Mouse (Mus musculus) layer of hippocampus, adult 9-11 months (tissue): ENCODE measurements around the gene Itpr1.
A peak's percentile ranks its signal among the peaks of the same experiment; 100 is the strongest.
"Not testable (repeated sequence)": the region's sequence is repeated elsewhere in the genome, so short reads cannot be mapped to it uniquely, and the experiment has no call there.

ENCODE experiments used
- DNase-seq: peaks from one replicate; pipeline ENCODE4 v3.0.0; 2022

The Itpr1 gene

GRCm38 (mm10) chr6:108559226-108559625 lies 346.3 kb downstream of the Itpr1 start:
- DNase-seq: not testable (repeated sequence)

GRCm38 (mm10) chr6:108562971-108563370 lies 350.1 kb downstream of the Itpr1 start:
- no peak for DNase-seq

GRCm38 (mm10) chr6:108565447-108565846 lies 352.6 kb downstream of the Itpr1 start:
- DNase-seq: not testable (repeated sequence)

- no peak for DNase-seq
These were observed 353.7 kb downstream of the Itpr1 start for GRCm38 (mm10) chr6:108566549-108566948.

GRCm38 (mm10) chr6:108569460-108570187 lies 356.7 kb downstream of the Itpr1 start:
- DNase-seq: no peak

- no peak for DNase-seq
These were observed 357.6 kb downstream of the Itpr1 start for GRCm38 (mm10) chr6:108570351-108571041.

- DNase-seq: peak; percentile 75
These were observed 358.2 kb downstream of the Itpr1 start for GRCm38 (mm10) chr6:108571042-108571590.

GRCm38 (mm10) chr6:108572646-108573045 lies 359.8 kb downstream of the Itpr1 start:
- no peak for DNase-seq

- DNase-seq: peak; percentile 37
These were observed 364.2 kb downstream of the Itpr1 start for GRCm38 (mm10) chr6:108577056-108577455.

- no peak for DNase-seq
These were observed 375.5 kb downstream of the Itpr1 start for GRCm38 (mm10) chr6:108588426-108588825.

GRCm38 (mm10) chr6:108592227-108592626 lies 379.3 kb downstream of the Itpr1 start:
- DNase-seq: no peak

GRCm38 (mm10) chr6:108592636-108593035 lies 379.7 kb downstream of the Itpr1 start:
- DNase-seq: no peak

GRCm38 (mm10) chr6:108594171-108594841 lies 381.4 kb downstream of the Itpr1 start:
- DNase-seq: no peak

- no peak for DNase-seq
These were observed 385.8 kb downstream of the Itpr1 start for GRCm38 (mm10) chr6:108598691-108599090.

- DNase-seq: no peak
These were observed 386.4 kb downstream of the Itpr1 start for GRCm38 (mm10) chr6:108599317-108599716.
